Mouse (Mus musculus) stomach, postnatal 0 days (tissue): ENCODE data around the gene Slc25a36.

ENCODE experiments used
- CTCF ChIP-seq: IDR thresholded peaks from 2 replicates; pipeline ENCODE4 v1.5.1; 2016; ENCODE audit warnings: antibody characterized with exemption, low read depth, mild to moderate bottlenecking, moderate library complexity
- EP300 ChIP-seq: optimal IDR thresholded peaks from 2 replicates; pipeline ENCODE3; 2016; ENCODE audit warnings: antibody characterized with exemption

DNA sequence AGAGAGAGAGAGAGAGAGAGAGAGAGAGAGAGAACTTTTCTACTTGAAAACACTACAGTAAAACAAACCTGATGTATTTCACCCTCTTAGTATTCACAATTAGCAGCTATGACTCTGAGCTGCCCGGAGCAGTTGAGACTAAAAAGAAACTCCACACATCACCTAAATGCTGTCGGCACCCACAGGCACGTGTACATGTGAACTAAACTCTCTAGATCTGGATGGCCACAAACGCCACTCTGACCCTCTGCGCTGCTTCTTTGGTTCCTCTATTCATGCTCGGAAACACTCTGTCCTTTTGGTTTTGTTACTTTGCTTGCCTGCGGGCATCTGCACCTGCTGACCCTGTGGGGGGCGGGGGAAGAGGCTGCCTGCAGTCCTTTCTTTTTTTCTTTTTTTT, 69.3 kb downstream of the Slc25a36 start:
- no peak for TF ChIP-seq CTCF
- TF ChIP-seq EP300, result no peak
